Mouse (Mus musculus) limb, embryonic 15.5 days (tissue): ENCODE data around the gene Kmt2a. TPM values are rescaled to one million over a fixed set of nuclear protein-coding genes. Genes with fewer than 3 reads are reported as not detected.

Source experiments
- ATAC-seq: fragments of 200-750 bp; cut with Nextera tagmentation; 2 replicates; pipeline ENCODE4 v1.8.0; 2017; ENCODE audit warnings: low read depth, moderate TSS enrichment; ENCODE audit not compliant: insufficient number of reproducible peaks, low FRiP score, low TSS enrichment
- H3K27ac ChIP-seq: fragments of 300-500 bp; sonication (generic); 2 replicates; pipeline ENCODE4 v1.5.1; 2015; ENCODE audit warnings: moderate library complexity, mild to moderate bottlenecking, inconsistent platforms
- H3K27me3 ChIP-seq: fragments of 300-500 bp; sonication (generic); 2 replicates; pipeline ENCODE4 v1.6.1; 2015; ENCODE audit warnings: inconsistent platforms
- H3K36me3 ChIP-seq: fragments of 300-500 bp; sonication (generic); 2 replicates; pipeline ENCODE4 v1.6.1; 2015; ENCODE audit warnings: inconsistent platforms
- H3K4me1 ChIP-seq: fragments of 300-500 bp; sonication (generic); 2 replicates; pipeline ENCODE4 v1.6.1; 2015; ENCODE audit warnings: inconsistent platforms
- H3K4me2 ChIP-seq: fragments of 300-500 bp; sonication (generic); 2 replicates; pipeline ENCODE4 v1.6.1; 2015; ENCODE audit warnings: mild to moderate bottlenecking, inconsistent platforms
- H3K4me3 ChIP-seq: fragments of 300-500 bp; sonication (generic); 2 replicates; pipeline ENCODE4 v1.5.1; 2015; ENCODE audit warnings: mild to moderate bottlenecking, inconsistent platforms
- H3K9ac ChIP-seq: fragments of 300-500 bp; sonication (generic); 2 replicates; pipeline ENCODE4 v1.6.1; 2015; ENCODE audit warnings: inconsistent platforms
- H3K9me3 ChIP-seq: fragments of 300-500 bp; sonication (generic); 2 replicates; pipeline ENCODE4 v1.6.1; 2016; ENCODE audit warnings: inconsistent platforms
- WGBS: fragments of 180-500 bp; shearing (Covaris S2); methylation state at CpG from one replicate; pipeline ENCODE4 v1.1.7; 2015; 5-methylcytosine and 5-hydroxymethylcytosine counted together
- polyA plus RNA-seq: library from polyadenylated mRNA; unstranded; fragments of >200 nt; fragmentation: Nextera tagmentation; extraction: Ambion mirVana; gene quantifications from 2 replicates; pipeline ENCODE4 v1.2.1, GENCODE M21; 2015

Kmt2a gene
- polyA plus RNA-seq, 1 experiment from 2014 or later, result 13.7 TPM

- ATAC-seq, result no peak
- H3K4me3 ChIP-seq, result no peak overlapping the region
- H3K9me3 ChIP-seq, result no peaks in the 10 kb centered on the region
- H3K36me3 ChIP-seq, result peaks cover 12% of the 10 kb centered on the region
- H3K4me2 ChIP-seq, result no peak overlapping the region
- H3K9ac ChIP-seq, result no peak overlapping the region
- H3K27me3 ChIP-seq, result no peaks in the 10 kb centered on the region
- H3K27ac ChIP-seq, result no peak overlapping the region
- peaks cover 15% of the 10 kb centered on the region; the same call in 1 of the 2 replicates for H3K4me1 ChIP-seq
- WGBS, result 80% methylated on average over 6 of the region's 6 CpGs
Observed at GRCm38 (mm10) chr9:44855153-44855552, 25.9 kb downstream of the Kmt2a start.

- H3K9ac ChIP-seq, result no peak overlapping the region
- no peaks in the 10 kb centered on the region for H3K4me1 ChIP-seq
- WGBS, result 87% methylated on average over 6 of the region's 6 CpGs
- no peak overlapping the region for H3K4me2 ChIP-seq
- H3K36me3 ChIP-seq, result peaks cover 84% of the 10 kb centered on the region
- H3K4me3 ChIP-seq, result no peak overlapping the region
- no peak for ATAC-seq
- no peaks in the 10 kb centered on the region for H3K9me3 ChIP-seq
- no peak overlapping the region for H3K27ac ChIP-seq
- no peaks in the 10 kb centered on the region for H3K27me3 ChIP-seq
Observed at GRCm38 (mm10) chr9:44847446-44847845, 33.6 kb downstream of the Kmt2a start.

- Histone ChIP-seq H3K4me1 (no peaks in the 10 kb centered on the region), H3K27me3 (no peaks in the 10 kb centered on the region), H3K4me2 (no peak overlapping the region), H3K27ac (no peak overlapping the region), H3K9ac (no peak overlapping the region), H3K36me3 (peaks cover 86% of the 10 kb centered on the region), H3K9me3 (no peaks in the 10 kb centered on the region), H3K4me3 (no peak overlapping the region)
- no peak for ATAC-seq
- 85% methylated on average over 10 of the region's 10 CpGs for WGBS
Observed at GRCm38 (mm10) chr9:44841241-44841640, 39.9 kb downstream of the Kmt2a start.

- WGBS, result 44% methylated on average over 7 of the region's 7 CpGs
- no peak overlapping the region for H3K4me2 ChIP-seq
- no peak overlapping the region for H3K9ac ChIP-seq
- H3K27me3 ChIP-seq, result no peaks in the 10 kb centered on the region
- H3K9me3 ChIP-seq, result no peaks in the 10 kb centered on the region
- no peaks in the 10 kb centered on the region for H3K4me1 ChIP-seq
- H3K36me3 ChIP-seq, result peaks cover 87% of the 10 kb centered on the region
- no peak overlapping the region for H3K27ac ChIP-seq
- no peak for ATAC-seq
- H3K4me3 ChIP-seq, result no peak overlapping the region
Observed at GRCm38 (mm10) chr9:44836439-44836838, 44.7 kb downstream of the Kmt2a start.

GRCm38 (mm10) chr9:44832356-44832755 lies 48.7 kb downstream of the Kmt2a start:
- 67% methylated on average over 4 of the region's 4 CpGs for WGBS
- H3K36me3 ChIP-seq, result peaks cover 90% of the 10 kb centered on the region

GRCm38 (mm10) chr9:44830506-44830905 lies 50.6 kb downstream of the Kmt2a start:
- peaks cover 95% of the 10 kb centered on the region for H3K36me3 ChIP-seq
- H3K4me1 ChIP-seq, result no peaks in the 10 kb centered on the region
- H3K27me3 ChIP-seq, result no peaks in the 10 kb centered on the region
- no peak overlapping the region for H3K4me2 ChIP-seq
- H3K4me3 ChIP-seq, result no peak overlapping the region
- no peak for ATAC-seq
- no peaks in the 10 kb centered on the region for H3K9me3 ChIP-seq
- H3K9ac ChIP-seq, result no peak overlapping the region
- 78% methylated on average over 2 of the region's 2 CpGs for WGBS
- H3K27ac ChIP-seq, result no peak overlapping the region

More at GRCm38 (mm10) chr9:44832356-44832755, 48.7 kb downstream of the Kmt2a start:
- Histone ChIP-seq H3K9ac (no peak overlapping the region), H3K9me3 (no peaks in the 10 kb centered on the region), H3K27ac (no peak overlapping the region), H3K4me1 (no peaks in the 10 kb centered on the region), H3K27me3 (no peaks in the 10 kb centered on the region), H3K4me3 (no peak overlapping the region), H3K4me2 (no peak overlapping the region)
- ATAC-seq, result no peak

GRCm38 (mm10) chr9:44828944-44829343 lies 52.2 kb downstream of the Kmt2a start:
- H3K27ac ChIP-seq, result no peak overlapping the region
- no peaks in the 10 kb centered on the region for H3K9me3 ChIP-seq
- no peak overlapping the region for H3K9ac ChIP-seq
- 96% methylated on average over 11 of the region's 11 CpGs for WGBS
- H3K4me2 ChIP-seq, result no peak overlapping the region
- H3K36me3 ChIP-seq, result peaks cover 94% of the 10 kb centered on the region
- no peaks in the 10 kb centered on the region for H3K27me3 ChIP-seq
- no peaks in the 10 kb centered on the region for H3K4me1 ChIP-seq
- H3K4me3 ChIP-seq, result no peak overlapping the region
- no peak for ATAC-seq

GRCm38 (mm10) chr9:44826660-44827059 lies 54.4 kb downstream of the Kmt2a start:
- H3K4me3 ChIP-seq, result no peak overlapping the region
- no peak overlapping the region for H3K27ac ChIP-seq
- peaks cover 94% of the 10 kb centered on the region for H3K36me3 ChIP-seq
- 50% methylated on average over 7 of the region's 7 CpGs for WGBS
- H3K4me1 ChIP-seq, result no peaks in the 10 kb centered on the region
- no peaks in the 10 kb centered on the region for H3K9me3 ChIP-seq
- no peaks in the 10 kb centered on the region for H3K27me3 ChIP-seq
- ATAC-seq, result no peak
- H3K4me2 ChIP-seq, result no peak overlapping the region
- no peak overlapping the region for H3K9ac ChIP-seq

GRCm38 (mm10) chr9:44819920-44820827 lies 60.9 kb downstream of the Kmt2a start:
- Histone ChIP-seq H3K4me3 (no peak overlapping the region), H3K27ac (no peak overlapping the region), H3K27me3 (no peaks in the 10 kb centered on the region), H3K9ac (no peak overlapping the region), H3K9me3 (no peaks in the 10 kb centered on the region), H3K4me1 (no peaks in the 10 kb centered on the region), H3K36me3 (peaks cover 99% of the 10 kb centered on the region), H3K4me2 (no peak overlapping the region)
- 89% methylated on average over 15 of the region's 15 CpGs for WGBS
- ATAC-seq, result no peak

GRCm38 (mm10) chr9:44817522-44817921 lies 63.6 kb downstream of the Kmt2a start:
- no peak for ATAC-seq
- Histone ChIP-seq H3K27me3 (no peaks in the 10 kb centered on the region), H3K9me3 (no peaks in the 10 kb centered on the region), H3K4me1 (no peaks in the 10 kb centered on the region), H3K36me3 (peaks cover 100% of the 10 kb centered on the region), H3K27ac (no peak overlapping the region), H3K4me2 (no peak overlapping the region), H3K9ac (no peak overlapping the region), H3K4me3 (no peak overlapping the region)
- WGBS, result 86% methylated on average over 5 of the region's 5 CpGs

GRCm38 (mm10) chr9:44814179-44814578 lies 66.9 kb downstream of the Kmt2a start:
- ATAC-seq, result no peak
- Histone ChIP-seq H3K9ac (no peak overlapping the region), H3K4me1 (no peaks in the 10 kb centered on the region), H3K4me2 (no peak overlapping the region), H3K27ac (no peak overlapping the region), H3K9me3 (no peaks in the 10 kb centered on the region), H3K27me3 (no peaks in the 10 kb centered on the region), H3K36me3 (peaks cover 98% of the 10 kb centered on the region), H3K4me3 (no peak overlapping the region)
- 91% methylated on average over 8 of the region's 8 CpGs for WGBS

- Histone ChIP-seq H3K27me3 (no peaks in the 10 kb centered on the region), H3K9me3 (no peaks in the 10 kb centered on the region), H3K4me3 (no peak overlapping the region), H3K9ac (no peak overlapping the region), H3K27ac (no peak overlapping the region), H3K4me2 (no peak overlapping the region), H3K36me3 (peaks cover 97% of the 10 kb centered on the region), H3K4me1 (no peaks in the 10 kb centered on the region)
- no peak for ATAC-seq
- 81% methylated on average over 10 of the region's 10 CpGs for whole genome bisulfite sequencing
Observed at GRCm38 (mm10) chr9:44810316-44810715, 70.8 kb downstream of the Kmt2a start.
